Mouse (Mus musculus): Measurements from ENCODE around the gene Rpl19. TPM values are rescaled to one million over a fixed set of nuclear protein-coding genes. Genes with fewer than 3 reads are reported as not detected.

The Rpl19 gene
- polyA plus RNA-seq (2016; fragmentation: Nextera tagmentation; extraction: Ambion mirVana), result 709 and 737 TPM in 2 replicates

GRCm38 (mm10) chr11:98026570-98027296, at the start of gene Rpl19:
TSS of gene Rpl19 (plus strand) at chr11:98026710.
- Histone ChIP-seq H3K27ac (peak within 1 kb of the TSS; percentile 78; the same call in 1 of the 2 replicates), H3K9ac (peak within 1 kb of the TSS; percentile 99), H3K4me2 (replicated peaks) (peak within 1 kb of the TSS; percentile 75), H3K4me3 (peak within 1 kb of the TSS; percentile 100), H3K27me3 (replicated peaks) (no peaks in the 10 kb centered on the region), H3K4me1 (peaks cover 20% of the 10 kb centered on the region), H3K9me3 (no peaks in the 10 kb centered on the region), H3K36me3 (peaks cover 33% of the 10 kb centered on the region)
- WGBS, result under 1% methylated on average over 69 of the region's 69 CpGs
- ATAC-seq (ENCODE audit: low FRiP score, low read depth), result peak; percentile 54; the same call in 1 of the 2 replicates

GRCm38 (mm10) chr11:97977797-97978196, 48.7 kb upstream of the Rpl19 start:
- ATAC-seq (ENCODE audit: low FRiP score, low read depth), result no peak

GRCm38 (mm10) chr11:97978392-97978791, 48.1 kb upstream of the Rpl19 start:
- no peaks in the 10 kb centered on the region for H3K36me3 ChIP-seq
- H3K9me3 ChIP-seq, result no peaks in the 10 kb centered on the region
- no peak overlapping the region for H3K4me3 ChIP-seq
- WGBS, result 89% methylated on average over 13 of the region's 13 CpGs
- no peaks in the 10 kb centered on the region; the same call in 1 of the 2 replicates for H3K27me3 ChIP-seq (replicated peaks)
- no peak for ATAC-seq (ENCODE audit: low FRiP score, low read depth)
- no peak overlapping the region for H3K9ac ChIP-seq
- H3K27ac ChIP-seq, result no peak overlapping the region
- 0 out of 2 replicates have a peak, but pooled peaks cover 2% of the 10 kb centered on the region for H3K4me1 ChIP-seq
- H3K4me2 ChIP-seq (replicated peaks), result no peak overlapping the region

More at GRCm38 (mm10) chr11:97977797-97978196, 48.7 kb upstream of the Rpl19 start:
- no peak overlapping the region for H3K9ac ChIP-seq
- H3K9me3 ChIP-seq, result no peaks in the 10 kb centered on the region
- no peaks in the 10 kb centered on the region; the same call in 1 of the 2 replicates for H3K27me3 ChIP-seq (replicated peaks)
- no peak overlapping the region for H3K27ac ChIP-seq
- no peaks in the 10 kb centered on the region for H3K36me3 ChIP-seq
- H3K4me2 ChIP-seq (replicated peaks), result no peak overlapping the region
- H3K4me3 ChIP-seq, result no peak overlapping the region
- WGBS, result 86% methylated on average over 5 of the region's 5 CpGs
- 0 out of 2 replicates have a peak, but pooled peaks cover 2% of the 10 kb centered on the region for H3K4me1 ChIP-seq

GRCm38 (mm10) chr11:97979824-97980495, 46.5 kb upstream of the Rpl19 start:
- ATAC-seq (ENCODE audit: low FRiP score, low read depth), result no peak
- Histone ChIP-seq H3K9me3 (no peaks in the 10 kb centered on the region), H3K27ac (no peak overlapping the region), H3K9ac (no peak overlapping the region), H3K36me3 (no peaks in the 10 kb centered on the region), H3K27me3 (replicated peaks) (peaks cover 13% of the 10 kb centered on the region), H3K4me2 (replicated peaks) (no peak overlapping the region), H3K4me3 (no peak overlapping the region), H3K4me1 (0 out of 2 replicates have a peak, but pooled peaks cover 2% of the 10 kb centered on the region)
- WGBS, result 73% methylated on average over 10 of the region's 10 CpGs

- no peak overlapping the region for H3K27ac ChIP-seq
Observed at GRCm38 (mm10) chr11:97980531-97980966, 46.0 kb upstream of the Rpl19 start.

GRCm38 (mm10) chr11:97982721-97983120, 43.8 kb upstream of the Rpl19 start:
- WGBS, result 88% methylated on average over 9 of the region's 9 CpGs
- H3K9ac ChIP-seq, result no peak overlapping the region
- no peak for ATAC-seq (ENCODE audit: low FRiP score, low read depth)
- no peaks in the 10 kb centered on the region for H3K36me3 ChIP-seq
- H3K4me1 ChIP-seq, result peaks cover 16% of the 10 kb centered on the region
- no peaks in the 10 kb centered on the region for H3K9me3 ChIP-seq
- peaks cover 35% of the 10 kb centered on the region for H3K27me3 ChIP-seq (replicated peaks)
- H3K27ac ChIP-seq, result no peak overlapping the region
- H3K4me3 ChIP-seq, result no peak overlapping the region
- H3K4me2 ChIP-seq (replicated peaks), result no peak overlapping the region

More at GRCm38 (mm10) chr11:97980531-97980966, 46.0 kb upstream of the Rpl19 start:
- ATAC-seq (ENCODE audit: low FRiP score, low read depth), result no peak
- Histone ChIP-seq H3K27me3 (replicated peaks) (peaks cover 19% of the 10 kb centered on the region), H3K9me3 (no peaks in the 10 kb centered on the region), H3K4me3 (no peak overlapping the region), H3K4me2 (replicated peaks) (no peak overlapping the region), H3K4me1 (0 out of 2 replicates have a peak, but pooled peaks cover 2% of the 10 kb centered on the region), H3K36me3 (no peaks in the 10 kb centered on the region), H3K9ac (no peak overlapping the region)
- 69% methylated on average over 9 of the region's 9 CpGs for WGBS

GRCm38 (mm10) chr11:97983506-97983905, 43.0 kb upstream of the Rpl19 start:
- H3K9me3 ChIP-seq, result no peaks in the 10 kb centered on the region
- H3K4me3 ChIP-seq, result no peak overlapping the region
- H3K4me1 ChIP-seq, result peaks cover 16% of the 10 kb centered on the region
- 84% methylated on average over 3 of the region's 3 CpGs for WGBS
- no peak overlapping the region for H3K4me2 ChIP-seq (replicated peaks)
- H3K36me3 ChIP-seq, result no peaks in the 10 kb centered on the region
- H3K27me3 ChIP-seq (replicated peaks), result peaks cover 35% of the 10 kb centered on the region
- no peak overlapping the region for H3K9ac ChIP-seq
- no peak overlapping the region for H3K27ac ChIP-seq
- no peak for ATAC-seq (ENCODE audit: low FRiP score, low read depth)

GRCm38 (mm10) chr11:97983983-97984382, 42.5 kb upstream of the Rpl19 start:
- H3K36me3 ChIP-seq, result no peaks in the 10 kb centered on the region
- H3K27ac ChIP-seq, result no peak overlapping the region
- 87% methylated on average over 1 of the region's 1 CpGs for WGBS
- H3K4me3 ChIP-seq, result no peak overlapping the region
- H3K9me3 ChIP-seq, result no peaks in the 10 kb centered on the region
- H3K4me2 ChIP-seq (replicated peaks), result no peak overlapping the region
- H3K9ac ChIP-seq, result no peak overlapping the region
- peaks cover 16% of the 10 kb centered on the region for H3K4me1 ChIP-seq
- peaks cover 35% of the 10 kb centered on the region for H3K27me3 ChIP-seq (replicated peaks)
- no peak for ATAC-seq (ENCODE audit: low FRiP score, low read depth)

GRCm38 (mm10) chr11:97985727-97986677, 40.5 kb upstream of the Rpl19 start, which contains the start of gene Plxdc1:
TSS of gene Plxdc1 (minus strand) at chr11:97986444.
- 3% methylated on average over 69 of the region's 74 CpGs for WGBS
- H3K36me3 ChIP-seq, result no peaks in the 10 kb centered on the region
- H3K27me3 ChIP-seq (replicated peaks), result peaks cover 35% of the 10 kb centered on the region
- H3K4me1 ChIP-seq, result peaks cover 24% of the 10 kb centered on the region
- H3K27ac ChIP-seq, result no peak within 1 kb of the TSS
- peak within 1 kb of the TSS; percentile 56 for H3K4me3 ChIP-seq
- peak within 1 kb of the TSS; percentile 60 for H3K9ac ChIP-seq
- peak within 1 kb of the TSS; percentile 90 for H3K4me2 ChIP-seq (replicated peaks)
- no peaks in the 10 kb centered on the region for H3K9me3 ChIP-seq
- no peak for ATAC-seq (ENCODE audit: low FRiP score, low read depth)

GRCm38 (mm10) chr11:97986738-97987465, 39.6 kb upstream of the Rpl19 start:
- H3K9ac ChIP-seq, result no peak overlapping the region
- peak overlapping the region; percentile 56 for H3K4me3 ChIP-seq
- peak overlapping the region; percentile 90 for H3K4me2 ChIP-seq (replicated peaks)
- no peak for ATAC-seq (ENCODE audit: low FRiP score, low read depth)
- H3K27me3 ChIP-seq (replicated peaks), result peaks cover 35% of the 10 kb centered on the region
- no peaks in the 10 kb centered on the region for H3K36me3 ChIP-seq
- peaks cover 23% of the 10 kb centered on the region for H3K4me1 ChIP-seq
- no peak overlapping the region for H3K27ac ChIP-seq
- WGBS, result 31% methylated on average over 16 of the region's 17 CpGs
- no peaks in the 10 kb centered on the region for H3K9me3 ChIP-seq

All from neural tube, embryonic 12.5 days (tissue).